Comparison of ENCODE assay signal across 16 mouse cellular contexts in the genomic region with DNA sequence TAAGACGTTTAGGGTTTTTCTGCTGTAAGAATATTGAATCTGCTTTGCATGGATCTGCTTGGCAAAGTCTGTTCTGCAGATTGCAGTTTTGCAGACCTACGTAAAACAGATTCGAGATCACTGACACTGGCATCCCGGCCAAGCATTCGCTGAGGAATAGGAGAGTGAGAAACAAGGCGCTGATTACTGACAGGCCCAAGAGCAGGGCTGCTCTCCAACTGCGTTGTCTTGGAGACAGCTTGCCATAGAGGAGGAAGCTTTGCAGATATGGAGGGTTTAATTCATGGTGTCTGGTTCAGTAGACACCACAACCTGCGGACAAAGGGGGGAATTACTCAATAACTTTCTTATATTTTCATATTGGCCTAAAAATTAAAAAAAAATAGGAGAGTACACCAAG. TPM values are rescaled to one million over a fixed set of nuclear protein-coding genes. Genes with fewer than 3 reads are reported as not detected.
A peak's percentile ranks its signal among the peaks of the same experiment; 100 is the strongest.
DNase-seq lines count a peak whose midpoint lies in the region; ATAC-seq and TF ChIP-seq lines count a peak whose summit lies in the region.
"Had no signal": no experiment of that assay in that cellular context is flagged by ENCODE, and none has a peak within 500 bp of the region (broad histone marks: within the 10 kb centered on the region; RNA-seq: fewer than 3 reads in every experiment).

No protein-coding gene starts in this region.

- WGBS in forebrain, embryonic 14.5 days: 59% methylated on average over 8 of the region's 8 CpGs
- WGBS in forebrain, embryonic 11.5 days: 57% methylated on average over 8 of the region's 8 CpGs
- 40% methylated on average over 8 of the region's 8 CpGs for WGBS in lung, embryonic 14.5 days
- 50% methylated on average over 8 of the region's 8 CpGs for WGBS in lung, adult 2 months
- WGBS in forebrain, postnatal 0 days: 45% methylated on average over 8 of the region's 8 CpGs
- 34% methylated on average over 8 of the region's 8 CpGs for WGBS in midbrain, postnatal 0 days

- H3K27me3 ChIP-seq in forebrain, embryonic 14.5 days (replicated peaks; ENCODE audit: control insufficient read depth, insufficient read depth, low read length): no peaks in the 10 kb centered on the region
- H3K27me3 ChIP-seq in forebrain, embryonic 11.5 days (ENCODE audit: control insufficient read depth, insufficient read depth, low read length): no peaks in the 10 kb centered on the region
- no peaks in the 10 kb centered on the region for H3K27me3 ChIP-seq in lung, embryonic 14.5 days (ENCODE audit: insufficient read depth, low read length)
- no peaks in the 10 kb centered on the region for H3K27me3 ChIP-seq in forebrain, postnatal 0 days (ENCODE audit: insufficient read depth, low read length)
- no peaks in the 10 kb centered on the region for H3K27me3 ChIP-seq in midbrain, postnatal 0 days (ENCODE audit: insufficient read depth, low read length)
- H3K27me3 ChIP-seq: limb, embryonic 13.5 days had no signal

- DNase-seq in forebrain, embryonic 14.5 days (ENCODE audit: low spot score): peak; percentile 59
- no peak for DNase-seq in forebrain, embryonic 11.5 days (ENCODE audit: low spot score)
- DNase-seq in lung, embryonic 14.5 days: peak; percentile 1
- no peak for DNase-seq in lung, adult 2 months
- peak; percentile 41 for DNase-seq in forebrain, postnatal 0 days
- no peak for DNase-seq in midbrain, postnatal 0 days (ENCODE audit: low spot score)
- no peak for DNase-seq in kidney, adult 11 months
- DNase-seq: adrenal gland, postnatal 25 days; cerebellum, adult 11 months; liver, postnatal 0 days; spleen, adult 18-20 months; thymus, postnatal 4 days had no signal

- no peak overlapping the region for H3K4me3 ChIP-seq in forebrain, embryonic 14.5 days (ENCODE audit: low read depth, low read length)
- H3K4me3 ChIP-seq in forebrain, embryonic 11.5 days (ENCODE audit: low read depth, low read length): no peak overlapping the region
- H3K4me3 ChIP-seq in lung, embryonic 14.5 days (ENCODE audit: low read depth, low read length): no peak overlapping the region
- no peak overlapping the region for H3K4me3 ChIP-seq in lung, adult 2 months (replicated peaks; ENCODE audit: extremely low read depth, low read depth, low read length)
- no peak overlapping the region for H3K4me3 ChIP-seq in forebrain, postnatal 0 days (ENCODE audit: low read depth, low read length)
- no peak overlapping the region for H3K4me3 ChIP-seq in midbrain, postnatal 0 days (ENCODE audit: low read depth, low read length)
- H3K4me3 ChIP-seq: limb, embryonic 13.5 days; myocyte had no signal

- no peaks in the 10 kb centered on the region for H3K36me3 ChIP-seq in forebrain, embryonic 14.5 days (ENCODE audit: control insufficient read depth, insufficient read depth, low read length)
- no peaks in the 10 kb centered on the region for H3K36me3 ChIP-seq in forebrain, embryonic 11.5 days (ENCODE audit: control insufficient read depth, insufficient read depth, low read length)
- H3K36me3 ChIP-seq in lung, embryonic 14.5 days (ENCODE audit: insufficient read depth): no peaks in the 10 kb centered on the region
- no peaks in the 10 kb centered on the region for H3K36me3 ChIP-seq in forebrain, postnatal 0 days (ENCODE audit: insufficient read depth)
- H3K36me3 ChIP-seq in midbrain, postnatal 0 days (ENCODE audit: insufficient read depth, low read length): no peaks in the 10 kb centered on the region
- H3K36me3 ChIP-seq: limb, embryonic 13.5 days had no signal

- no peak for ATAC-seq in forebrain, embryonic 14.5 days
- ATAC-seq in forebrain, embryonic 11.5 days (replicated peaks; ENCODE audit: low FRiP score): no peak
- ATAC-seq in lung, embryonic 14.5 days (ENCODE audit: insufficient read depth): no peak
- peak; percentile 21; the same call in 1 of the 2 replicates for ATAC-seq in forebrain, postnatal 0 days
- no peak for ATAC-seq in midbrain, postnatal 0 days (ENCODE audit: low FRiP score)
- ATAC-seq: liver, postnatal 0 days had no signal

- H3K27ac ChIP-seq in forebrain, embryonic 14.5 days (ENCODE audit: low read depth, low read length): no peak overlapping the region; the same call in 1 of the 2 replicates
- H3K27ac ChIP-seq in forebrain, embryonic 11.5 days (ENCODE audit: low read depth, low read length): no peak overlapping the region
- H3K27ac ChIP-seq in lung, embryonic 14.5 days (ENCODE audit: low read depth): no peak overlapping the region
- H3K27ac ChIP-seq in forebrain, postnatal 0 days (ENCODE audit: low read depth, low read length): no peak overlapping the region
- H3K27ac ChIP-seq in midbrain, postnatal 0 days (ENCODE audit: low read depth, low read length): peak overlapping the region; percentile 38
- H3K27ac ChIP-seq: kidney, postnatal 0 days; limb, embryonic 13.5 days; macrophage had no signal

- no peak for TF ChIP-seq CTCF in lung, embryonic 14.5 days (IDR thresholded peaks at IDR 0.05; ENCODE audit: low read depth)
- TF ChIP-seq CTCF in lung, adult 2 months (IDR thresholded peaks at IDR 0.05; ENCODE audit: insufficient read depth, low read length): no peak
- TF ChIP-seq CTCF in forebrain, postnatal 0 days (IDR thresholded peaks at IDR 0.05; ENCODE audit: low read depth): no peak
- no peak for TF ChIP-seq CTCF in midbrain, postnatal 0 days (IDR thresholded peaks at IDR 0.05)

- peaks cover 3% of the 10 kb centered on the region; the same call in 1 of the 2 replicates for H3K9me3 ChIP-seq in forebrain, embryonic 14.5 days (replicated peaks; ENCODE audit: control insufficient read depth, low read length)
- peaks cover 2% of the 10 kb centered on the region; the same call in 1 of the 2 replicates for H3K9me3 ChIP-seq in forebrain, embryonic 11.5 days (ENCODE audit: control insufficient read depth, low read length)
- H3K9me3 ChIP-seq in lung, embryonic 14.5 days (ENCODE audit: low read depth, low read length): no peaks in the 10 kb centered on the region; the same call in 1 of the 2 replicates
- H3K9me3 ChIP-seq in forebrain, postnatal 0 days (ENCODE audit: low read length): 0 out of 2 replicates have a peak, but pooled peaks cover 3% of the 10 kb centered on the region
- peaks cover 10% of the 10 kb centered on the region; the same call in 1 of the 2 replicates for H3K9me3 ChIP-seq in midbrain, postnatal 0 days (ENCODE audit: low read length)

- H3K4me2 ChIP-seq in forebrain, embryonic 14.5 days (ENCODE audit: low read length): peak overlapping the region; percentile 1; the same call in 1 of the 2 replicates
- no peak overlapping the region for H3K4me2 ChIP-seq in forebrain, embryonic 11.5 days (ENCODE audit: low read depth, low read length, severe bottlenecking)
- H3K4me2 ChIP-seq in lung, embryonic 14.5 days: no peak overlapping the region
- 0 out of 2 replicates have a peak overlapping the region, but pooled peaks have one; percentile 4 for H3K4me2 ChIP-seq in forebrain, postnatal 0 days (ENCODE audit: low read depth)
- peak overlapping the region; percentile 3; the same call in 1 of the 2 replicates for H3K4me2 ChIP-seq in midbrain, postnatal 0 days (ENCODE audit: low read depth, low read length, poor library complexity, severe bottlenecking)
- H3K4me2 ChIP-seq: limb, embryonic 13.5 days had no signal

- H3K4me1 ChIP-seq in forebrain, embryonic 14.5 days (ENCODE audit: control insufficient read depth, insufficient read depth, low read length): no peaks in the 10 kb centered on the region; the same call in 1 of the 2 replicates
- 0 out of 2 replicates have a peak, but pooled peaks cover 2% of the 10 kb centered on the region for H3K4me1 ChIP-seq in forebrain, embryonic 11.5 days (replicated peaks; ENCODE audit: control insufficient read depth, insufficient read depth, low read length)
- no peaks in the 10 kb centered on the region for H3K4me1 ChIP-seq in lung, embryonic 14.5 days (ENCODE audit: insufficient read depth)
- H3K4me1 ChIP-seq in lung, adult 2 months (ENCODE audit: control insufficient read depth, insufficient read depth, low read length): no peaks in the 10 kb centered on the region
- H3K4me1 ChIP-seq in forebrain, postnatal 0 days (ENCODE audit: insufficient read depth): no peaks in the 10 kb centered on the region
- H3K4me1 ChIP-seq in midbrain, postnatal 0 days (ENCODE audit: insufficient read depth, low read length): no peaks in the 10 kb centered on the region
- H3K4me1 ChIP-seq: limb, embryonic 13.5 days had no signal

- no peak for TF ChIP-seq POLR2A in lung, adult 2 months (IDR thresholded peaks at IDR 0.05; ENCODE audit: borderline replicate concordance, extremely low read depth, low read depth, low read length)

- H3K9ac ChIP-seq in forebrain, embryonic 14.5 days (ENCODE audit: low read length): no peak overlapping the region
- no peak overlapping the region for H3K9ac ChIP-seq in forebrain, embryonic 11.5 days (ENCODE audit: low read length)
- no peak overlapping the region for H3K9ac ChIP-seq in lung, embryonic 14.5 days
- no peak overlapping the region for H3K9ac ChIP-seq in forebrain, postnatal 0 days
- H3K9ac ChIP-seq in midbrain, postnatal 0 days (replicated peaks; ENCODE audit: low read length, poor library complexity, severe bottlenecking): no peak overlapping the region
- H3K9ac ChIP-seq: limb, embryonic 13.5 days; liver, postnatal 0 days had no signal

RNA-seq across cellular contexts. Expression of gene Ndn, which starts 4.9 kb away (rescaled TPM):
- 599 and 619 TPM in 2 replicates for polyA plus RNA-seq in forebrain, embryonic 14.5 days (2014; fragmentation: Nextera tagmentation; extraction: Ambion mirVana)
- polyA plus RNA-seq in forebrain, embryonic 11.5 days (2014; fragmentation: Nextera tagmentation; extraction: Ambion mirVana): 152 and 169 TPM in 2 replicates
- 77.9 and 78.8 TPM in 2 replicates for polyA plus RNA-seq in lung, embryonic 14.5 days (2014; fragmentation: Nextera tagmentation; extraction: Ambion mirVana)
- polyA plus RNA-seq in lung, adult 2 months (2012; rRNA removed): 8.9 and 10.1 TPM in 2 replicates
- 339 and 512 TPM in 2 replicates for total RNA-seq in forebrain, postnatal 0 days (2014; rRNA removed)
- polyA plus RNA-seq in forebrain, postnatal 0 days (2015; fragmentation: Nextera tagmentation; extraction: Ambion mirVana): 540 and 638 TPM in 2 replicates
- 479 and 494 TPM in 2 replicates for total RNA-seq in midbrain, postnatal 0 days (2014; rRNA removed)
- polyA plus RNA-seq in midbrain, postnatal 0 days (2015; fragmentation: Nextera tagmentation; extraction: Ambion mirVana): 861 and 877 TPM in 2 replicates
- polyA plus RNA-seq: macrophage had no signal

RNA-seq across cellular contexts. Expression of gene Magel2, which starts 25.5 kb away (rescaled TPM):
- polyA plus RNA-seq in forebrain, embryonic 14.5 days (2014; fragmentation: Nextera tagmentation; extraction: Ambion mirVana): 11.8 and 14.0 TPM in 2 replicates
- polyA plus RNA-seq in forebrain, embryonic 11.5 days (2014; fragmentation: Nextera tagmentation; extraction: Ambion mirVana): 12.5 and 13.9 TPM in 2 replicates
- 2.1 and 2.5 TPM in 2 replicates for polyA plus RNA-seq in lung, embryonic 14.5 days (2014; fragmentation: Nextera tagmentation; extraction: Ambion mirVana)
- not detected in 2 replicates for polyA plus RNA-seq in lung, adult 2 months (2012; rRNA removed)
- total RNA-seq in forebrain, postnatal 0 days (2014; rRNA removed): 8.7 and 21.4 TPM in 2 replicates
- 4.1 and 8.6 TPM in 2 replicates for polyA plus RNA-seq in forebrain, postnatal 0 days (2015; fragmentation: Nextera tagmentation; extraction: Ambion mirVana)
- 22.1 and 26.5 TPM in 2 replicates for total RNA-seq in midbrain, postnatal 0 days (2014; rRNA removed)
- 19.3 and 25.4 TPM in 2 replicates for polyA plus RNA-seq in midbrain, postnatal 0 days (2015; fragmentation: Nextera tagmentation; extraction: Ambion mirVana)
- polyA plus RNA-seq: liver, postnatal 0 days; macrophage; myocyte had no signal

Comparison
In these comparisons a context has a peak if more than half of its experiments do, and no peak if none do; other contexts are left out.
1. DNase-seq: peak in forebrain, embryonic 14.5 days (single experiment), lung, embryonic 14.5 days (single experiment) and forebrain, postnatal 0 days (single experiment); none in forebrain, embryonic 11.5 days (single experiment), lung, adult 2 months (single experiment), midbrain, postnatal 0 days (single experiment) and kidney, adult 11 months (single experiment).
2. H3K4me2 ChIP-seq: peak in forebrain, embryonic 14.5 days (single experiment), forebrain, postnatal 0 days (single experiment) and midbrain, postnatal 0 days (single experiment); none in forebrain, embryonic 11.5 days (single experiment) and lung, embryonic 14.5 days (single experiment).